Comparison of ENCODE assay signal across 8 mouse cellular contexts in the genomic region with DNA sequence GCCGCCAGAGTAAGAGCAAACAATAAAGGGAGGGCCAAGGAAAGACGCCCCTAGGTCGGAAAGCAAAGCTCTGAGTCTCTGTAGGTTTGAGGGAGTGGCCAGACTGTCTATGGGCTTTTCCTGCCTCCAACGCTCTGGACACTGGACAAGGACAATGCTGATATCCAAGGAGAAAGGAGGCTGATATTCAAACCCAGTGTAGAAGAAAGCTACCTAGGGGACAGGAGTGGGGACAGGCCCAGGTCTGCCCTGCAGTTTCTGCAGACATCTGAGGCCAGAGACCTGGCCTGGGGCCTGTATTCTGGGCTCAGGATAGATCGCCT. TPM values are rescaled to one million over a fixed set of nuclear protein-coding genes. Genes with fewer than 3 reads are reported as not detected.
DNase-seq lines count a peak whose midpoint lies in the region; ATAC-seq lines count a peak whose summit lies in the region.

No protein-coding gene starts in this region.

- peaks cover 20% of the 10 kb centered on the region for H3K36me3 ChIP-seq in lung, embryonic 15.5 days
- H3K36me3 ChIP-seq in forebrain, embryonic 16.5 days (ENCODE audit: control insufficient read depth, insufficient read depth), result peaks cover 15% of the 10 kb centered on the region
- H3K36me3 ChIP-seq in liver, embryonic 12.5 days, result peaks cover 25% of the 10 kb centered on the region
- H3K36me3 ChIP-seq in stomach, embryonic 14.5 days (ENCODE audit: control insufficient read depth, insufficient read depth, low read length), result peaks cover 20% of the 10 kb centered on the region

- WGBS in lung, embryonic 15.5 days, result 11% methylated on average over 5 of the region's 5 CpGs
- 11% methylated on average over 5 of the region's 5 CpGs for WGBS in forebrain, embryonic 16.5 days
- WGBS in liver, embryonic 12.5 days (ENCODE audit: insufficient replicate concordance), result 12% methylated on average over 5 of the region's 5 CpGs
- 14% methylated on average over 5 of the region's 5 CpGs for WGBS in stomach, embryonic 14.5 days

- peaks cover 7% of the 10 kb centered on the region; the same call in 1 of the 2 replicates for H3K4me1 ChIP-seq in lung, embryonic 15.5 days
- H3K4me1 ChIP-seq in forebrain, embryonic 16.5 days (replicated peaks; ENCODE audit: control insufficient read depth, insufficient read depth, low read length), result peaks cover 8% of the 10 kb centered on the region; the same call in 1 of the 2 replicates
- 0 out of 2 replicates have a peak, but pooled peaks cover 3% of the 10 kb centered on the region for H3K4me1 ChIP-seq in liver, embryonic 12.5 days
- no peaks in the 10 kb centered on the region for H3K4me1 ChIP-seq in stomach, embryonic 14.5 days (ENCODE audit: control insufficient read depth, insufficient read depth, low read length)

- ATAC-seq in lung, embryonic 15.5 days (ENCODE audit: borderline replicate concordance, extremely low read depth, low FRiP score, low TSS enrichment), result 0 out of 2 replicates have a peak, but pooled peaks have one; percentile 24
- peak; percentile 44; the same call in 1 of the 2 replicates for ATAC-seq in forebrain, embryonic 16.5 days
- no peak for ATAC-seq in liver, embryonic 12.5 days
- ATAC-seq in stomach, embryonic 14.5 days (ENCODE audit: insufficient number of reproducible peaks, insufficient read depth, low FRiP score, low read depth), result no peak; the same call in 1 of the 2 replicates

- peak overlapping the region; percentile 29; the same call in 1 of the 2 replicates for H3K4me3 ChIP-seq in lung, embryonic 15.5 days
- H3K4me3 ChIP-seq in forebrain, embryonic 16.5 days (replicated peaks; ENCODE audit: low read length), result peak overlapping the region; percentile 13; the same call in 1 of the 2 replicates
- H3K4me3 ChIP-seq in liver, embryonic 12.5 days, result 0 out of 2 replicates have a peak overlapping the region, but pooled peaks have one; percentile 29
- H3K4me3 ChIP-seq in stomach, embryonic 14.5 days (ENCODE audit: low read depth, low read length), result peak overlapping the region; percentile 14; the same call in 1 of the 2 replicates

- no peak for DNase-seq in lung, postnatal 36 days
- DNase-seq in thymus, postnatal 25 days, result no peak
- DNase-seq in layer of hippocampus, adult 9-11 months, result no peak
- no peak for DNase-seq in testis, postnatal 10 days (ENCODE audit: low spot score)

- H3K27me3 ChIP-seq in lung, embryonic 15.5 days, result no peaks in the 10 kb centered on the region
- no peaks in the 10 kb centered on the region for H3K27me3 ChIP-seq in forebrain, embryonic 16.5 days (replicated peaks; ENCODE audit: control insufficient read depth, insufficient read depth, low read length)
- H3K27me3 ChIP-seq in liver, embryonic 12.5 days (replicated peaks), result no peaks in the 10 kb centered on the region
- H3K27me3 ChIP-seq in stomach, embryonic 14.5 days (ENCODE audit: control insufficient read depth, insufficient read depth, low read length), result no peaks in the 10 kb centered on the region

- H3K9ac ChIP-seq in lung, embryonic 15.5 days, result no peak overlapping the region
- peak overlapping the region; percentile 9 for H3K9ac ChIP-seq in forebrain, embryonic 16.5 days (replicated peaks; ENCODE audit: low read depth, low read length)
- 0 out of 2 replicates have a peak overlapping the region, but pooled peaks have one; percentile 22 for H3K9ac ChIP-seq in liver, embryonic 12.5 days
- H3K9ac ChIP-seq in stomach, embryonic 14.5 days (replicated peaks; ENCODE audit: low read depth, low read length), result no peak overlapping the region

- no peaks in the 10 kb centered on the region for H3K9me3 ChIP-seq in lung, embryonic 15.5 days
- no peaks in the 10 kb centered on the region for H3K9me3 ChIP-seq in forebrain, embryonic 16.5 days (ENCODE audit: control insufficient read depth, low read length)
- H3K9me3 ChIP-seq in liver, embryonic 12.5 days (replicated peaks), result no peaks in the 10 kb centered on the region
- no peaks in the 10 kb centered on the region for H3K9me3 ChIP-seq in stomach, embryonic 14.5 days (ENCODE audit: control insufficient read depth, low read depth, low read length)

- no peak overlapping the region for H3K27ac ChIP-seq in lung, embryonic 15.5 days
- H3K27ac ChIP-seq in forebrain, embryonic 16.5 days (ENCODE audit: low read length), result peak overlapping the region; percentile 15; the same call in 1 of the 2 replicates
- H3K27ac ChIP-seq in liver, embryonic 12.5 days, result no peak overlapping the region
- H3K27ac ChIP-seq in stomach, embryonic 14.5 days (ENCODE audit: low read length), result no peak overlapping the region

- H3K4me2 ChIP-seq in lung, embryonic 15.5 days, result peak overlapping the region; percentile 45
- peak overlapping the region; percentile 29 for H3K4me2 ChIP-seq in forebrain, embryonic 16.5 days (ENCODE audit: low read length)
- H3K4me2 ChIP-seq in liver, embryonic 12.5 days, result peak overlapping the region; percentile 51
- H3K4me2 ChIP-seq in stomach, embryonic 14.5 days (replicated peaks; ENCODE audit: low read depth, low read length), result peak overlapping the region; percentile 38

RNA-seq across cellular contexts. Expression of a gene that starts 11.9 kb away (rescaled TPM):
- 0.20 and 0.64 TPM in 2 replicates for polyA plus RNA-seq in lung, embryonic 15.5 days (2015; fragmentation: Nextera tagmentation; extraction: Ambion mirVana)
- 44.0 and 60.9 TPM in 2 replicates for polyA plus RNA-seq in forebrain, embryonic 16.5 days (2015; fragmentation: Nextera tagmentation; extraction: Ambion mirVana)
- polyA plus RNA-seq in liver, embryonic 12.5 days (2016; fragmentation: Nextera tagmentation; extraction: Ambion mirVana), result not detected in 2 replicates
- polyA plus RNA-seq in stomach, embryonic 14.5 days (2014; fragmentation: Nextera tagmentation; extraction: Ambion mirVana), result 2.8 and 4.8 TPM in 2 replicates

RNA-seq across cellular contexts. Expression of a gene that starts 16.5 kb away (rescaled TPM):
- polyA plus RNA-seq in lung, embryonic 15.5 days (2015; fragmentation: Nextera tagmentation; extraction: Ambion mirVana), result 452 and 462 TPM in 2 replicates
- 562 and 563 TPM in 2 replicates for polyA plus RNA-seq in forebrain, embryonic 16.5 days (2015; fragmentation: Nextera tagmentation; extraction: Ambion mirVana)
- 451 and 473 TPM in 2 replicates for polyA plus RNA-seq in liver, embryonic 12.5 days (2016; fragmentation: Nextera tagmentation; extraction: Ambion mirVana)
- 494 and 496 TPM in 2 replicates for polyA plus RNA-seq in stomach, embryonic 14.5 days (2014; fragmentation: Nextera tagmentation; extraction: Ambion mirVana)

RNA-seq across cellular contexts. Expression of a gene that starts 16.6 kb away (rescaled TPM):
- 0.24 and 0.57 TPM in 2 replicates for polyA plus RNA-seq in lung, embryonic 15.5 days (2015; fragmentation: Nextera tagmentation; extraction: Ambion mirVana)
- 0.23 and 0.35 TPM in 2 replicates for polyA plus RNA-seq in forebrain, embryonic 16.5 days (2015; fragmentation: Nextera tagmentation; extraction: Ambion mirVana)
- polyA plus RNA-seq in liver, embryonic 12.5 days (2016; fragmentation: Nextera tagmentation; extraction: Ambion mirVana), result 0.16 TPM in 1 of 2 replicates, not detected in the other
- 0.25 and 0.35 TPM in 2 replicates for polyA plus RNA-seq in stomach, embryonic 14.5 days (2014; fragmentation: Nextera tagmentation; extraction: Ambion mirVana)

RNA-seq across cellular contexts. Expression of a gene that starts 50.6 kb away (rescaled TPM):
- polyA plus RNA-seq in lung, embryonic 15.5 days (2015; fragmentation: Nextera tagmentation; extraction: Ambion mirVana), result 37.7 and 38.3 TPM in 2 replicates
- polyA plus RNA-seq in forebrain, embryonic 16.5 days (2015; fragmentation: Nextera tagmentation; extraction: Ambion mirVana), result 81.3 and 82.9 TPM in 2 replicates
- polyA plus RNA-seq in liver, embryonic 12.5 days (2016; fragmentation: Nextera tagmentation; extraction: Ambion mirVana), result 17.4 and 21.5 TPM in 2 replicates
- polyA plus RNA-seq in stomach, embryonic 14.5 days (2014; fragmentation: Nextera tagmentation; extraction: Ambion mirVana), result 45.3 and 48.2 TPM in 2 replicates

Comparison
In these comparisons a context has a peak if more than half of its experiments do, and no peak if none do; other contexts are left out.
1. ATAC-seq: peak in lung, embryonic 15.5 days (single experiment) and forebrain, embryonic 16.5 days (single experiment); none in liver, embryonic 12.5 days (single experiment) and stomach, embryonic 14.5 days (single experiment).
2. H3K9ac ChIP-seq: peak in forebrain, embryonic 16.5 days (single experiment) and liver, embryonic 12.5 days (single experiment); none in lung, embryonic 15.5 days (single experiment) and stomach, embryonic 14.5 days (single experiment).
3. Peak in every context shown above with its lines, with median percentiles within 50 percentile points of each other: H3K4me2 ChIP-seq and H3K4me3 ChIP-seq.